Mouse (Mus musculus) olfactory bulb, adult 2 months (tissue): ENCODE data around the gene Fgfr2. TPM values are rescaled to one million over a fixed set of nuclear protein-coding genes. Genes with fewer than 3 reads are reported as not detected.

Experiments
- H3K27ac ChIP-seq: fragments of 200-500 bp; 2 replicates; pipeline ENCODE4 v1.5.1; 2012; ENCODE audit warnings: low read depth, low read length; ENCODE audit not compliant: insufficient read depth
- H3K4me1 ChIP-seq: fragments of 200-500 bp; 2 replicates; pipeline ENCODE4 v1.6.1; 2012; ENCODE audit warnings: low read length; ENCODE audit not compliant: control insufficient read depth, insufficient read depth
- H3K4me3 ChIP-seq: fragments of 200-500 bp; 2 replicates; pipeline ENCODE4 v1.5.1; 2012; ENCODE audit warnings: mild to moderate bottlenecking, low read depth, low read length, moderate library complexity; ENCODE audit not compliant: insufficient read depth
- CTCF ChIP-seq: fragments of 200-500 bp; IDR thresholded peaks from 2 replicates; pipeline ENCODE4 v1.5.1; 2012; ENCODE audit warnings: low read depth, mild to moderate bottlenecking, low read length, moderate library complexity; ENCODE audit not compliant: insufficient read depth
- POLR2A ChIP-seq: fragments of 200-500 bp; IDR thresholded peaks from 2 replicates; pipeline ENCODE4 v1.6.1; 2012; ENCODE audit warnings: mild to moderate bottlenecking, low read depth, low read length, moderate library complexity; ENCODE audit not compliant: insufficient read depth
- WGBS: fragments of 180-500 bp; shearing (Covaris S2); methylation state at CpG from one replicate; pipeline ENCODE4 v1.1.7; 2018; 5-methylcytosine and 5-hydroxymethylcytosine counted together
- polyA plus RNA-seq: library from polyadenylated mRNA; stranded (reverse); fragments of >200 nt; gene quantifications from 2 replicates; pipeline ENCODE4 v1.2.4, GENCODE M21; 2012; ENCODE audit warnings: low replicate concordance; ENCODE audit not compliant: missing spikeins, insufficient read depth, insufficient read length

The Fgfr2 gene
- polyA plus RNA-seq, 1 experiment, result not detected

- Histone ChIP-seq H3K27ac (no peak overlapping the region), H3K4me3 (no peak overlapping the region), H3K4me1 (peaks cover 20% of the 10 kb centered on the region)
- TF ChIP-seq POLR2A (no peak), CTCF (no peak)
- WGBS, result 80% methylated on average over 3 of the region's 3 CpGs
Observed at GRCm38 (mm10) chr7:133041784-133042183, 81.4 kb downstream of the Fgfr2 start.

GRCm38 (mm10) chr7:133040688-133041345 is 82.3 kb downstream of the Fgfr2 start:
- WGBS, result 71% methylated on average over 3 of the region's 3 CpGs
- no peak overlapping the region for H3K27ac ChIP-seq
- H3K4me3 ChIP-seq, result no peak overlapping the region
- peaks cover 20% of the 10 kb centered on the region for H3K4me1 ChIP-seq
- TF ChIP-seq CTCF, result no peak
- TF ChIP-seq POLR2A, result no peak

GRCm38 (mm10) chr7:133039556-133040255 is 83.4 kb downstream of the Fgfr2 start:
- H3K27ac ChIP-seq, result no peak overlapping the region

GRCm38 (mm10) chr7:133037618-133038017 is 85.5 kb downstream of the Fgfr2 start:
- TF ChIP-seq POLR2A (no peak), CTCF (no peak)
- Histone ChIP-seq H3K27ac (no peak overlapping the region), H3K4me1 (peaks cover 20% of the 10 kb centered on the region), H3K4me3 (no peak overlapping the region)
- 74% methylated on average over 4 of the region's 4 CpGs for WGBS

More at GRCm38 (mm10) chr7:133039556-133040255, 83.4 kb downstream of the Fgfr2 start:
- Histone ChIP-seq H3K4me1 (peaks cover 17% of the 10 kb centered on the region), H3K4me3 (no peak overlapping the region)
- TF ChIP-seq POLR2A (no peak), CTCF (no peak)
- 48% methylated on average over 3 of the region's 3 CpGs for WGBS

- no peak for TF ChIP-seq CTCF
- no peak for TF ChIP-seq POLR2A
- H3K4me3 ChIP-seq, result no peak overlapping the region
- no peak overlapping the region for H3K27ac ChIP-seq
- peaks cover 19% of the 10 kb centered on the region for H3K4me1 ChIP-seq
- WGBS, result 75% methylated on average over 5 of the region's 5 CpGs
Observed at GRCm38 (mm10) chr7:133037217-133037616, 85.9 kb downstream of the Fgfr2 start.

GRCm38 (mm10) chr7:133035901-133036300 is 87.2 kb downstream of the Fgfr2 start:
- Histone ChIP-seq H3K27ac (no peak overlapping the region), H3K4me1 (peaks cover 15% of the 10 kb centered on the region), H3K4me3 (no peak overlapping the region)
- TF ChIP-seq POLR2A, result no peak
- TF ChIP-seq CTCF, result no peak

GRCm38 (mm10) chr7:133032589-133033203 is 90.5 kb downstream of the Fgfr2 start:
- TF ChIP-seq POLR2A (no peak), CTCF (peak; percentile 74; the same call in 1 of the 2 replicates)
- Histone ChIP-seq H3K27ac (no peak overlapping the region), H3K4me1 (peaks cover 7% of the 10 kb centered on the region), H3K4me3 (no peak overlapping the region)
- 32% methylated on average over 8 of the region's 9 CpGs for WGBS

GRCm38 (mm10) chr7:133029496-133030047 is 93.6 kb downstream of the Fgfr2 start:
- Histone ChIP-seq H3K27ac (no peak overlapping the region), H3K4me1 (peaks cover 6% of the 10 kb centered on the region), H3K4me3 (no peak overlapping the region)
- no peak for TF ChIP-seq CTCF
- no peak for TF ChIP-seq POLR2A
- 72% methylated on average over 8 of the region's 8 CpGs for WGBS

- H3K4me1 ChIP-seq, result peaks cover 6% of the 10 kb centered on the region
- WGBS, result 95% methylated on average over 8 of the region's 8 CpGs
- no peak overlapping the region for H3K27ac ChIP-seq
- no peak for TF ChIP-seq CTCF
- no peak for TF ChIP-seq POLR2A
- no peak overlapping the region for H3K4me3 ChIP-seq
Observed at GRCm38 (mm10) chr7:133029004-133029403, 94.1 kb downstream of the Fgfr2 start.
